Mouse (Mus musculus): ENCODE results near the gene Gm42688. TPM values are rescaled to one million over a fixed set of nuclear protein-coding genes. Genes with fewer than 3 reads are reported as not detected.

Gm42688 gene
- polyA plus RNA-seq, 1 experiment from 2014 or later: 2.9 TPM

DNA sequence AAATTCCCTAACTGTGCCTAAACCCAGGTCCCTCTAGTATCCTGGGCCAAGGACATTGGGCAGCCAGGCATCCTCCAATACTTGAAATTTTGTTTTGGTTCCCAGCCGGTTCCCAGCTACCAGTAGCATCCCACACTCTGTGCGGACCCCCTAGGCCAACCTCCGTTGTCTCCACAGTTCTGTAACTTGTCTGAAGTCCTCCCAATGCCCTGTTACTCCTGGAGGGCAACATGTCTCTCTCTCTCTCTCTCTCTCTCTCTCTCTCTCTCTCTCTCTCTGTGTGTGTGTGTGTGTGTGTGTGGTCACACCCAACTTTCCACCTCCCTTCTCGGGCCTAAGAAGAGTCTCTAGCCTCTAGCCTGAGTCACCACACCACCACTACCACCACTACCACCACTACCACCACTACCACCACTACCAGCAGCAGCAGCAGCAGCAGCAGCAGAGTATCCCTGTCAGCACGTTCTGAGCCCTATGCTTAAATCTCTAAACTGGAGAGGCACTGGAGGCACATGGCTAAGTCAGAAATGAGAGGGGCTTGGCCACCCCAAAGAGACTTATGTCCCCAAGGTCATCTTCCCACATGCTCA lies 35.0 kb downstream of the Gm42688 start:
- ATAC-seq (replicated peaks; ENCODE audit: low FRiP score, low read depth) (no peak), DNase-seq (ENCODE audit: low spot score) (no peak)
- H3K27me3 ChIP-seq (ENCODE audit: insufficient read depth, low read length): no peaks in the 10 kb centered on the region
- peak overlapping the region; percentile 87 for H3K4me2 ChIP-seq (ENCODE audit: low read length)
- H3K36me3 ChIP-seq (ENCODE audit: insufficient read depth, low read length): 0 out of 2 replicates have a peak, but pooled peaks cover 4% of the 10 kb centered on the region
- peak overlapping the region; percentile 53 for H3K4me3 ChIP-seq (replicated peaks; ENCODE audit: low read depth, low read length)
- peak overlapping the region; percentile 100 for H3K27ac ChIP-seq
- no peaks in the 10 kb centered on the region for H3K9me3 ChIP-seq (replicated peaks; ENCODE audit: low read length)
- 3% methylated on average over 5 of the region's 5 CpGs for WGBS
- peaks cover 26% of the 10 kb centered on the region for H3K4me1 ChIP-seq (replicated peaks; ENCODE audit: insufficient read depth, low read length)
- H3K9ac ChIP-seq (ENCODE audit: low read depth, low read length): peak overlapping the region; percentile 83
- TF ChIP-seq CTCF (IDR thresholded peaks at IDR 0.05; ENCODE audit: low read depth): no peak

DNA sequence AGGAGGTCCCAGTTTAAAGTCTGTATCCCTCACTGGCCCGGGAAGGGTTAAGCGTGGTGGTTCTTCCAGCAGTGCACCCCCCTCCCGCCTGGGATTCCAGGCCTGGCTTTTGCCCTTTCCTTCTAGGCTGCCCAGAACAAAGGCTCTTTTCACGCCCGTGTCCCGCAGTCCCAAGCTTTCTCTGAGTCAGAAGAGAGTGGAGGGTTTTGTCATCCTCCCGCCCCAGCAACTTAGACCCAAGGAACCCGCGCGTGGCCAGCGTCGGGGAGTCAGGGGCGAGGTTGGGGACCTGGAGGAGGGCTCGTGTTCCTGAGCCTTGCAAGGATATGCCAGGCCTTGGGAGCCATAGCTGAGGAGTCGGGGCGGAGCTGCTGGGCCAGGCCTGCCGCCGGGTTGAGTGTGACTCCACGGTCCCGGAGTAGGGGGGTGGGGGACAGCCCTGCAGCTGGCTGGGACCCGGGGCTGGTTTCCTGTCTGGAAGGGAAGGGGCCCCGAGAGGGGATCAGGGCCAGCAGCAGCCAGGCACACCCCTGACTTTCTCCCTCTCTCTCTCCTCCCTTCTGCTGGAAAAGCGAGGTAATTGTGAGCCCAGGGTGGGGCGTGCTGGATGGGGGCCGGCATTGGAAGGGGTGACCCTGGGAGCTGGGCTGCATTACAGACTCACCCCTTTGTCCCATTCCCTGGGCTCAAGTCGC lies 35.6 kb downstream of the Gm42688 start:
- ATAC-seq (replicated peaks; ENCODE audit: low FRiP score, low read depth) (peak; percentile 67), DNase-seq (ENCODE audit: low spot score) (peak; percentile 93)
- no peak for TF ChIP-seq CTCF (IDR thresholded peaks at IDR 0.05; ENCODE audit: low read depth)
- H3K4me1 ChIP-seq (replicated peaks; ENCODE audit: insufficient read depth, low read length): peaks cover 33% of the 10 kb centered on the region
- H3K27me3 ChIP-seq (ENCODE audit: insufficient read depth, low read length): no peaks in the 10 kb centered on the region
- H3K9ac ChIP-seq (ENCODE audit: low read depth, low read length): peak overlapping the region; percentile 83
- H3K27ac ChIP-seq: peak overlapping the region; percentile 100
- peak overlapping the region; percentile 53 for H3K4me3 ChIP-seq (replicated peaks; ENCODE audit: low read depth, low read length)
- 0 out of 2 replicates have a peak, but pooled peaks cover 4% of the 10 kb centered on the region for H3K36me3 ChIP-seq (ENCODE audit: insufficient read depth, low read length)
- WGBS: under 1% methylated on average over 26 of the region's 26 CpGs
- no peaks in the 10 kb centered on the region for H3K9me3 ChIP-seq (replicated peaks; ENCODE audit: low read length)
- peak overlapping the region; percentile 87 for H3K4me2 ChIP-seq (ENCODE audit: low read length)

DNA sequence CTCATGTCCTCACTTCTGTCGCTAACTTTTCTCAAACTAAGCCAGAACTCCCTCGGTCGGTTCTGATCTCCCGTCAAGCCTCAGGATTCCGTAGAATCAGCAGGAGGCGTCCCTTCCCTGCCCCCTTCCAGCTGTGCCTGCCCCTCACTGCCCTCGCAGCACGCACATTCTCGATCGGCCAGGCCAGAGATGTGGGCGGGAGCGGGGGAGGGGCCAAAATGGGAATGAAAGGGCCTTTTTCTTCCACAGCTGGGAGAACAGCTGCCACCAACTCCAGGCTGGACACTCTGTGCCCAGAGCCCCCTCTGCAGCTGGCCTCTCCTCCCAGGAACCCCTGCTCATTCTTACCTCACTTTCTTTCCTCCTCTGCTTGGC lies 36.1 kb downstream of the Gm42688 start:
- WGBS: under 1% methylated on average over 12 of the region's 12 CpGs
- TF ChIP-seq CTCF (IDR thresholded peaks at IDR 0.05; ENCODE audit: low read depth): peak; percentile 21; the same call in 1 of the 2 replicates
- Histone ChIP-seq H3K9me3 (replicated peaks; ENCODE audit: low read length) (no peaks in the 10 kb centered on the region), H3K27me3 (ENCODE audit: insufficient read depth, low read length) (no peaks in the 10 kb centered on the region), H3K4me2 (ENCODE audit: low read length) (peak overlapping the region; percentile 87), H3K9ac (ENCODE audit: low read depth, low read length) (peak overlapping the region; percentile 83), H3K27ac (peak overlapping the region; percentile 100), H3K4me1 (replicated peaks; ENCODE audit: insufficient read depth, low read length) (peaks cover 38% of the 10 kb centered on the region), H3K4me3 (replicated peaks; ENCODE audit: low read depth, low read length) (peak overlapping the region; percentile 53), H3K36me3 (ENCODE audit: insufficient read depth, low read length) (0 out of 2 replicates have a peak, but pooled peaks cover 4% of the 10 kb centered on the region)
- DNase-seq (ENCODE audit: low spot score) (peak; percentile 96), ATAC-seq (replicated peaks; ENCODE audit: low FRiP score, low read depth) (peak; percentile 61)

DNA sequence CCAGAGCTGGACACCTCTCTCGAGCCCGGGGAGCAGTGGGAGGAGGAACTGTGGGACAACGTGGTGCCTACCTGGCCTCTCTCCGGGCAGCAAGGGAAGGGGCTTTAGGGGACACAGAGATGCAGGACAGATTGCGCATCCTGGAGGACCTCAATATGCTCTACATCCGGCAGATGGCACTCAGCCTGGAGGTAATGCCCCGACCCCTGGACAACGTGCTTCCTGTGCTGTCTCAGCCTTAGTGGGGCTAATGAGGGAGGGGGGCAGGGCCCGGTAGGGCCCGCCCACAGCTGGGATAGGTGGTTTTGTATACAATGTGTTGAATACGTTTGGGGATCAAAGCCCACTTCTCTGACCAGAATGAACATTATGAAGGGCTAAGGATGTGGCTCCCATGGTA lies 36.6 kb downstream of the Gm42688 start:
- peak; percentile 43 for TF ChIP-seq CTCF (IDR thresholded peaks at IDR 0.05; ENCODE audit: low read depth)
- ATAC-seq (replicated peaks; ENCODE audit: low FRiP score, low read depth) (peak; percentile 22; the same call in 1 of the 2 replicates), DNase-seq (ENCODE audit: low spot score) (peak; percentile 71)
- 2% methylated on average over 11 of the region's 11 CpGs for WGBS
- no peaks in the 10 kb centered on the region for H3K9me3 ChIP-seq (replicated peaks; ENCODE audit: low read length)
- H3K9ac ChIP-seq (ENCODE audit: low read depth, low read length): peak overlapping the region; percentile 83
- H3K4me1 ChIP-seq (replicated peaks; ENCODE audit: insufficient read depth, low read length): peaks cover 38% of the 10 kb centered on the region
- peak overlapping the region; percentile 87 for H3K4me2 ChIP-seq (ENCODE audit: low read length)
- H3K36me3 ChIP-seq (ENCODE audit: insufficient read depth, low read length): 0 out of 2 replicates have a peak, but pooled peaks cover 4% of the 10 kb centered on the region
- peak overlapping the region; percentile 100 for H3K27ac ChIP-seq
- no peaks in the 10 kb centered on the region for H3K27me3 ChIP-seq (ENCODE audit: insufficient read depth, low read length)
- peak overlapping the region; percentile 53 for H3K4me3 ChIP-seq (replicated peaks; ENCODE audit: low read depth, low read length)

DNA sequence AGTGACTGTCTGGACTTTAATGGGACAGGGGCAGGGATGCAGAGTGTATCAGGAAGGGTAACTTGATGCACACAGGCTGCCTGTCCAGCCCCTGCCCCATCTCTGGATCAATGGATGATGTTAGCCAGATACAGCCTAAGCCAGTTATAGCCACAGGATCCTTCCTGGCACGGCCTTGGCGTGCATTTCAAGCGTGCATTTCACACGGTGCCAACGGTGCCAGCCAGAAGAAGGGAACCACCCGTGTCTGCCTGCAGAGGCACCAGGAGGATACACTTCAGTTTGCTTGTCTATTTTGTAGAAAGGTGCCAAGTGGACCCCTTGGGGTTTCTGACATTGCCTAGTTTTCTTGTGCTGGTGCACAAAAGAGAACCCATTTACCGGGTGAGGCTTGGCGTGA lies 38.6 kb downstream of the Gm42688 start:
- WGBS: 98% methylated on average over 8 of the region's 8 CpGs
- DNase-seq (ENCODE audit: low spot score) (no peak), ATAC-seq (replicated peaks; ENCODE audit: low FRiP score, low read depth) (no peak)
- no peak overlapping the region for H3K9ac ChIP-seq (ENCODE audit: low read depth, low read length)
- H3K4me2 ChIP-seq (ENCODE audit: low read length): no peak overlapping the region
- 0 out of 2 replicates have a peak, but pooled peaks cover 4% of the 10 kb centered on the region for H3K36me3 ChIP-seq (ENCODE audit: insufficient read depth, low read length)
- H3K27ac ChIP-seq: no peak overlapping the region
- no peaks in the 10 kb centered on the region for H3K9me3 ChIP-seq (replicated peaks; ENCODE audit: low read length)
- TF ChIP-seq CTCF (IDR thresholded peaks at IDR 0.05; ENCODE audit: low read depth): no peak
- no peak overlapping the region for H3K4me3 ChIP-seq (replicated peaks; ENCODE audit: low read depth, low read length)
- no peaks in the 10 kb centered on the region for H3K27me3 ChIP-seq (ENCODE audit: insufficient read depth, low read length)
- peaks cover 35% of the 10 kb centered on the region for H3K4me1 ChIP-seq (replicated peaks; ENCODE audit: insufficient read depth, low read length)

DNA sequence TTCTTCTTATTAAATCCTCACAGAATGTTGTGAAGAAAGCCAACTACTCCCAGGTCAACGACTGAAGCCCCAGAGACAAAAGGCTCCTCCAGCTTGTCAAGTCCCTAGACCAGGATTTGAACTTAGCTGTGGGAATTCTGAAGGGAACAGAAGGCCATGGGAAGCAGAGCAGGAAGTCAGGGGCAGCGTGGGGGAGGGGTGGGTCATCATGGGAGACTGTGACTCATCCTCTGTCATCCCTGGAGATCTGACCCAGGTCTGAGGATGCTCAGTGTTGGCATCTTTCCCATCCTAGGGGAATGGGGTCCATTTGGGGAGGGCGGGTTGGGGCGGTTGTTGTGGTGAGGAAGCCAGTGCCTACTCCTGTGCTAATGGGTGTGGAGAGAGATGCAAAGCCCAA lies 40.2 kb downstream of the Gm42688 start:
- H3K27ac ChIP-seq: 0 out of 2 replicates have a peak overlapping the region, but pooled peaks have one; percentile 36
- DNase-seq (ENCODE audit: low spot score) (no peak), ATAC-seq (replicated peaks; ENCODE audit: low FRiP score, low read depth) (no peak)
- peak overlapping the region; percentile 57 for H3K9ac ChIP-seq (ENCODE audit: low read depth, low read length)
- H3K4me3 ChIP-seq (replicated peaks; ENCODE audit: low read depth, low read length): no peak overlapping the region
- peaks cover 23% of the 10 kb centered on the region for H3K4me1 ChIP-seq (replicated peaks; ENCODE audit: insufficient read depth, low read length)
- H3K9me3 ChIP-seq (replicated peaks; ENCODE audit: low read length): no peaks in the 10 kb centered on the region
- no peaks in the 10 kb centered on the region for H3K27me3 ChIP-seq (ENCODE audit: insufficient read depth, low read length)
- H3K4me2 ChIP-seq (ENCODE audit: low read length): peak overlapping the region; percentile 63
- WGBS: 39% methylated on average over 4 of the region's 4 CpGs
- H3K36me3 ChIP-seq (ENCODE audit: insufficient read depth, low read length): 0 out of 2 replicates have a peak, but pooled peaks cover 4% of the 10 kb centered on the region
- TF ChIP-seq CTCF (IDR thresholded peaks at IDR 0.05; ENCODE audit: low read depth): no peak
